Mouse (Mus musculus): ENCODE results near the gene Ccr1. TPM values are rescaled to one million over a fixed set of nuclear protein-coding genes. Genes with fewer than 3 reads are reported as not detected.
A peak's percentile ranks its signal among the peaks of the same experiment; 100 is the strongest.
"Not testable (repeated sequence)": the region's sequence is repeated elsewhere in the genome, so short reads cannot be mapped to it uniquely, and the experiment has no call there.

Gene Ccr1
- polyA plus RNA-seq, 1 experiment: 1.8 TPM

GRCm38 (mm10) chr9:123929936-123930335 is 38.6 kb downstream of the Ccr1 start:
- Histone ChIP-seq H3K36me3 (ENCODE audit: control insufficient read depth, insufficient read depth, low read length) (no peaks in the 10 kb centered on the region), H3K4me3 (ENCODE audit: control insufficient read depth, insufficient read depth, low read length) (no peak overlapping the region), H3K27me3 (ENCODE audit: control insufficient read depth, insufficient read depth, low read length) (no peaks in the 10 kb centered on the region), H3K27ac (ENCODE audit: control insufficient read depth, insufficient read depth, low read length) (no peak overlapping the region), H3K4me1 (replicated peaks; ENCODE audit: control insufficient read depth, insufficient read depth, low read length) (peaks cover 36% of the 10 kb centered on the region)
- no peak for DNase-seq
- TF ChIP-seq POLR2A (IDR thresholded peaks at IDR 0.05; ENCODE audit: control insufficient read depth, extremely low read depth, insufficient read depth, low read length, poor library complexity) (no peak), CTCF (IDR thresholded peaks at IDR 0.05; ENCODE audit: borderline replicate concordance, control insufficient read depth, extremely low read depth, insufficient read depth, low read length, poor library complexity) (no peak)
- WGBS: 95% methylated on average over 4 of the region's 4 CpGs

- TF ChIP-seq POLR2A (IDR thresholded peaks at IDR 0.05; ENCODE audit: control insufficient read depth, extremely low read depth, insufficient read depth, low read length, poor library complexity) (no peak), CTCF (IDR thresholded peaks at IDR 0.05; ENCODE audit: borderline replicate concordance, control insufficient read depth, extremely low read depth, insufficient read depth, low read length, poor library complexity) (no peak)
- peak; percentile 73 for DNase-seq
- H3K36me3 ChIP-seq (ENCODE audit: control insufficient read depth, insufficient read depth, low read length): no peaks in the 10 kb centered on the region
- H3K27me3 ChIP-seq (ENCODE audit: control insufficient read depth, insufficient read depth, low read length): no peaks in the 10 kb centered on the region
- no peak overlapping the region for H3K4me3 ChIP-seq (ENCODE audit: control insufficient read depth, insufficient read depth, low read length)
- WGBS: under 1% methylated on average over 8 of the region's 8 CpGs
- peaks cover 41% of the 10 kb centered on the region for H3K4me1 ChIP-seq (replicated peaks; ENCODE audit: control insufficient read depth, insufficient read depth, low read length)
- H3K27ac ChIP-seq (ENCODE audit: control insufficient read depth, insufficient read depth, low read length): peak overlapping the region; percentile 96
Observed at GRCm38 (mm10) chr9:123928759-123929246, 39.7 kb downstream of the Ccr1 start.

DNA sequence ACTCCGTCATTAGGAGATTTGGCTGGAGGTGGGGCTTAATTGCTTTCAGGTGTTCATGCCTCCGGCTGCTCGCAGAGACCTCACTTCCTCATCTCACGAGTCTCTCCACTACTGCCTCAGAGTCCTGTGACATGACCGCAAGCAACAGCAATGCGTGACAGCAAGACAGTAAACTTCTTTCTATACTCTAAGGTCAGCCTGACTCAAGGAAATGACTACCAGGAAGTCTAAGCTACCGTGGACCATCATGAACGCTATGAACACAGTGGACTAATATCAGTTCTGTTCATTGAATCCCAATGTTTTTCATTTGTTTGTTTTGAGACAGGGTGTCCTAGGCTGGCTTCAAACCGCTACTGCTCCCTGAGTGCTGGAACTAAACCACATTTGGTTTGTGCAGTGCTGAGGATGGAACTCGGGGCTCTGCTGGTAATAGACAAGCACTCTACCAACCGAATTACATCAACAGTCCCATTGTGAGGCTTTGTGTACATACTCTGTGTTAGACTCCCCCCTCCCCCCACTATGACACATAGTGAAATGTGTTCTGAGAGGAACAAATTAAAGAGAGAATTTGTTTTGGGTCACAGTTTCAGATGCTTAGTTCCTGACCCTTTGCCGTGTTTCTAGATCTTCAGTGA is 40.3 kb downstream of the Ccr1 start:
- H3K27ac ChIP-seq (ENCODE audit: control insufficient read depth, insufficient read depth, low read length): peak overlapping the region; percentile 96
- peak; percentile 58 for DNase-seq
- TF ChIP-seq POLR2A (IDR thresholded peaks at IDR 0.05; ENCODE audit: control insufficient read depth, extremely low read depth, insufficient read depth, low read length, poor library complexity) (no peak), CTCF (IDR thresholded peaks at IDR 0.05; ENCODE audit: borderline replicate concordance, control insufficient read depth, extremely low read depth, insufficient read depth, low read length, poor library complexity) (no peak)
- H3K4me3 ChIP-seq (ENCODE audit: control insufficient read depth, insufficient read depth, low read length): no peak overlapping the region
- no peaks in the 10 kb centered on the region for H3K36me3 ChIP-seq (ENCODE audit: control insufficient read depth, insufficient read depth, low read length)
- no peaks in the 10 kb centered on the region for H3K27me3 ChIP-seq (ENCODE audit: control insufficient read depth, insufficient read depth, low read length)
- peaks cover 44% of the 10 kb centered on the region for H3K4me1 ChIP-seq (replicated peaks; ENCODE audit: control insufficient read depth, insufficient read depth, low read length)
- WGBS: 2% methylated on average over 12 of the region's 12 CpGs

DNA sequence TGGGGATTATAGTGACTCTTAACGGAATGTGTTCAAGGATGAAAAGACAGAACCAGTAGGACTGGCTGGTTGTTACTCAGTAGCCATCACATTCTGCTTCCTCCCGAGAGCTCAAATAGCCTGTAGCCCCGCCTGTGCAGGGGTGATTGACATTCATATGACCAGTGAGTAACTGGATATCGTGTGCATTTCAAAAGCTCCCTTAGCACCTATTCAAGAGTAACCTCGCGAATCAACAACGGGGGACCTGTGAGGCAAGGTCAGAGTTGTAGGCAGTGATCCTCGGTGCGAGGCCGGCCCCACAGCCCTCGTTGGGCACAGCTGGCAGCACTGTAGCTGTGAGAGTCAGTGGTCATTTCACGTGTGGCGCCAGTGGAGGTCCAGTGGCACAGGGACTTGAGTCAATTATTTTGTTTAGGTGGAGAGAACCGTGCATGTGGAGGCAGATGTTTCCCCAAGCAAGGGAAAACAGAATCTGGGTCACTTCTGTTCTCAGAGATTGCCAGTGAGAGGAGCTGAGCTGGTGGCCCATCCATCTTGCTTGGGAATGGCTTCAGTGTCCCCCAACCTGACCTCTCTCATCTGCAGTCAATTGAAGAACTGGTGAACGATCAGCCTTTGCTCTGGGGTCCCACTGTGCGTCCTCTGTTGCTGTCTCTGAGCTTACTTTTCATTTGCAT is 41.1 kb downstream of the Ccr1 start:
- DNase-seq: no peak
- TF ChIP-seq CTCF (IDR thresholded peaks at IDR 0.05; ENCODE audit: borderline replicate concordance, control insufficient read depth, extremely low read depth, insufficient read depth, low read length, poor library complexity): no peak
- TF ChIP-seq POLR2A (IDR thresholded peaks at IDR 0.05; ENCODE audit: control insufficient read depth, extremely low read depth, insufficient read depth, low read length, poor library complexity): no peak
- Histone ChIP-seq H3K4me3 (ENCODE audit: control insufficient read depth, insufficient read depth, low read length) (no peak overlapping the region), H3K27me3 (ENCODE audit: control insufficient read depth, insufficient read depth, low read length) (no peaks in the 10 kb centered on the region), H3K36me3 (ENCODE audit: control insufficient read depth, insufficient read depth, low read length) (no peaks in the 10 kb centered on the region), H3K4me1 (replicated peaks; ENCODE audit: control insufficient read depth, insufficient read depth, low read length) (peaks cover 47% of the 10 kb centered on the region), H3K27ac (ENCODE audit: control insufficient read depth, insufficient read depth, low read length) (peak overlapping the region; percentile 96)
- WGBS: 72% methylated on average over 16 of the region's 16 CpGs

GRCm38 (mm10) chr9:123926041-123926440 is 42.5 kb downstream of the Ccr1 start:
- peak; percentile 54 for DNase-seq
- peaks cover 43% of the 10 kb centered on the region for H3K4me1 ChIP-seq (replicated peaks; ENCODE audit: control insufficient read depth, insufficient read depth, low read length)
- WGBS: 7% methylated on average over 5 of the region's 5 CpGs
- H3K36me3 ChIP-seq (ENCODE audit: control insufficient read depth, insufficient read depth, low read length); H3K27me3 ChIP-seq (ENCODE audit: control insufficient read depth, insufficient read depth, low read length); H3K27ac ChIP-seq (ENCODE audit: control insufficient read depth, insufficient read depth, low read length); H3K4me3 ChIP-seq (ENCODE audit: control insufficient read depth, insufficient read depth, low read length): not testable (repeated sequence)

DNA sequence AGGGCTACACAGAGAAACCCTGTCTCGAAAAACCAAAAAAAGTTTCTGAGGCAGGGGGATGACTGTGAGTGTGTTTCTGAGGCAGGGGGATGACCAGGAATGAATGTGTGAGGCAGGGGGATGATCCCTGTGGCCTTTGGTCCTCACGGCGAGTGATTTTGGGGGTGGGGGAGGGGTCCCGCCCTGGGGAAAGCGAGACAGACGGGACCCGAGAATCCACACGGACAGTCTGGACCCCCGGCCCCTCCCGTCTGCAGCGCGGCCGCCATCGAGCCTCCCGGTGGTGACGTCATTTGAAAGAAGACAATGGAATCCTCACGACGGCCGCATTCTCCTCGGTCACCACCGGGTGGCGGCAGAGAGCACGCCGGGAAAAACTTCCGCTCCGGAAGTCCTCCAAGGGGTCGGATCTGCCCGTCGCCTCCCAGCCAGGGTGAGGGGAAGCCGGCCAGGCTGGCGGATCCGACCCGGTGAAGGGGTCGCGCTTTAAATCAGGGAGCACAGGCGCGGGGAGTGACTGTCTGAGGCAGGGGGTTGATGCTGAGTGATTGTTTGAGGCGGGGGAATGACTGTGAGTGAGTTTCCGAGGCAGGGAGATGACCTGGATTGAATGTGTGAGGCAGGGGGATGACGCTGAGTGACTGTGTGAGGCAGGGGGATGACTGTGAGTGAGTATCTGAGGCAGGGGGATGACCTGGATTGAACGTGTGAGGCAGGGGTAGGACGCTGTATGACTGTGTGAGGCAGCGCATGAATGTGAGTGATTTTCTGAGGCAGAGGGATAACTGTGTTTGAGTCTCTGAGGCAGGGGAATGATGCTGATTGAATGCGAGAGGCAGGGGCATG is 43.2 kb downstream of the Ccr1 start:
- Histone ChIP-seq H3K36me3 (ENCODE audit: control insufficient read depth, insufficient read depth, low read length) (no peaks in the 10 kb centered on the region), H3K4me3 (ENCODE audit: control insufficient read depth, insufficient read depth, low read length) (peak overlapping the region; percentile 57), H3K27ac (ENCODE audit: control insufficient read depth, insufficient read depth, low read length) (peak overlapping the region; percentile 58), H3K4me1 (replicated peaks; ENCODE audit: control insufficient read depth, insufficient read depth, low read length) (peaks cover 36% of the 10 kb centered on the region), H3K27me3 (ENCODE audit: control insufficient read depth, insufficient read depth, low read length) (no peaks in the 10 kb centered on the region)
- TF ChIP-seq POLR2A (IDR thresholded peaks at IDR 0.05; ENCODE audit: control insufficient read depth, extremely low read depth, insufficient read depth, low read length, poor library complexity): 0 out of 2 replicates have a peak, but pooled peaks have one; percentile 37
- TF ChIP-seq CTCF (IDR thresholded peaks at IDR 0.05; ENCODE audit: borderline replicate concordance, control insufficient read depth, extremely low read depth, insufficient read depth, low read length, poor library complexity): peak; percentile 90
- 3% methylated on average over 44 of the region's 44 CpGs for WGBS
- DNase-seq: peak; percentile 89
